Mouse (Mus musculus): Measurements from ENCODE around the gene Fam110a. TPM values are rescaled to one million over a fixed set of nuclear protein-coding genes. Genes with fewer than 3 reads are reported as not detected.
"Not testable (repeated sequence)": the region's sequence is repeated elsewhere in the genome, so short reads cannot be mapped to it uniquely, and the experiment has no call there.

The Fam110a gene
- polyA plus RNA-seq, 1 experiment, result 29.5 TPM

GRCm38 (mm10) chr2:151998505-151998899 is 18.5 kb upstream of the Fam110a start:
- H3K36me3 ChIP-seq (replicated peaks; ENCODE audit: low read length), result no peaks in the 10 kb centered on the region
- TF ChIP-seq GATA1 (IDR thresholded peaks at IDR 0.05; ENCODE audit: borderline replicate concordance, low read length), result no peak
- TF ChIP-seq FLI1 (IDR thresholded peaks at IDR 0.05; ENCODE audit: low read length), result no peak
- peaks cover 48% of the 10 kb centered on the region for H3K4me1 ChIP-seq
- no peaks in the 10 kb centered on the region for H3K9me3 ChIP-seq
- H3K27me3 ChIP-seq (replicated peaks), result peaks cover 71% of the 10 kb centered on the region
- H3K4me3 ChIP-seq (replicated peaks), result no peak overlapping the region

GRCm38 (mm10) chr2:151997776-151998504 is 17.9 kb upstream of the Fam110a start:
- Histone ChIP-seq H3K27me3 (replicated peaks) (peaks cover 74% of the 10 kb centered on the region), H3K4me3 (replicated peaks) (no peak overlapping the region), H3K9me3 (no peaks in the 10 kb centered on the region), H3K36me3 (replicated peaks; ENCODE audit: low read length) (no peaks in the 10 kb centered on the region), H3K4me1 (peaks cover 50% of the 10 kb centered on the region)
- TF ChIP-seq GATA1 (IDR thresholded peaks at IDR 0.05; ENCODE audit: borderline replicate concordance, low read length) (no peak), FLI1 (IDR thresholded peaks at IDR 0.05; ENCODE audit: low read length) (no peak)

- not testable (repeated sequence) for H3K4me3 ChIP-seq (replicated peaks); H3K9me3 ChIP-seq; H3K36me3 ChIP-seq (replicated peaks; ENCODE audit: low read length)
- Histone ChIP-seq H3K4me1 (peaks cover 42% of the 10 kb centered on the region), H3K27me3 (replicated peaks) (peaks cover 73% of the 10 kb centered on the region)
Measured at GRCm38 (mm10) chr2:151997190-151997575, 17.2 kb upstream of the Fam110a start.

GRCm38 (mm10) chr2:151996229-151997189 is 16.5 kb upstream of the Fam110a start, which contains the start of gene Slc52a3:
Gene Slc52a3, plus strand, starts transcription at chr2:151996511.
- H3K36me3 ChIP-seq (replicated peaks; ENCODE audit: low read length), result no peaks in the 10 kb centered on the region
- peak within 1 kb of the TSS; percentile 85 for H3K4me3 ChIP-seq (replicated peaks)
- no peak for TF ChIP-seq FLI1 (IDR thresholded peaks at IDR 0.05; ENCODE audit: low read length)
- no peak for TF ChIP-seq GATA1 (IDR thresholded peaks at IDR 0.05; ENCODE audit: borderline replicate concordance, low read length)
- H3K27me3 ChIP-seq (replicated peaks), result peaks cover 72% of the 10 kb centered on the region
- H3K9me3 ChIP-seq, result no peaks in the 10 kb centered on the region
- peaks cover 40% of the 10 kb centered on the region for H3K4me1 ChIP-seq

DNA sequence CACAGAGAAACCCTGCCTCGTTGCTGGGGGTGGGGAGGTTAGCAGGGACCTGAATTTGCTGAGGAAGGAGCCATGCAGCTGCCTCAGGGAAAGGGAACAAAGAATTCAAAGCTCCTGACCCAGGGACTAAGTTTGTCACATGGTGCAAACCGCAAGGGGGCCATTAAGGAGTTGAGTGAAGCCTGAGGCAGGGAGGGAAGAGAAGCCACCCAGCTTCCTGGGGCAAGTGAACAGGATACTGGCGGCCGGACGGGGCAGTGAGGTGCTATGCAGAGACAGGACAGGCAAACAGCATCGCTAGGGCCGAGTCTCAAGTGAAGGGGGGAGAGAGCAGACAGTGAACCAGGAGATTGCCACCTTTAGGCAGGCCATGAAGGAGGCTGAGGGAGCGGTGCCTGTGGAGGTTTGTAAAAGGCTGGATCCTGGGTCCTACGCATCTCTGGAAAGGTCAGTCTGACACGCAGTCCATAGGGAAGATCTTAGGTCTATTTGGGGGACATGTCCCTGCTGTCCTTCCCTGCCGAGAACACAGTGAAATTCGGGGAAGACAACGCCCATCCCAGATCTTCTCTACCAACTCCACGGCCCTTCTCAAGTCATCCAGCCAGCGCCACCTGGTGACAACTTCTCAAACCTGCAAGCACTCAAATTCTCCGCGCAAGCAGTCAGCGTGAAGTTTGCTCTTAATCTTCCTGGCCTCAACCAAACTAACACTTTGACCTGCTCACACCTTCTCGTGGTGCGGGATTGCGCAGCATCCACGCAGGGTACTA is 14.5 kb upstream of the Fam110a start:
- Histone ChIP-seq H3K9me3 (no peaks in the 10 kb centered on the region), H3K36me3 (replicated peaks; ENCODE audit: low read length) (no peaks in the 10 kb centered on the region), H3K27me3 (replicated peaks) (peaks cover 63% of the 10 kb centered on the region), H3K4me3 (replicated peaks) (peak overlapping the region; percentile 83), H3K4me1 (peaks cover 36% of the 10 kb centered on the region)
- no peak for TF ChIP-seq GATA1 (IDR thresholded peaks at IDR 0.05; ENCODE audit: borderline replicate concordance, low read length)
- TF ChIP-seq FLI1 (IDR thresholded peaks at IDR 0.05; ENCODE audit: low read length), result no peak

DNA sequence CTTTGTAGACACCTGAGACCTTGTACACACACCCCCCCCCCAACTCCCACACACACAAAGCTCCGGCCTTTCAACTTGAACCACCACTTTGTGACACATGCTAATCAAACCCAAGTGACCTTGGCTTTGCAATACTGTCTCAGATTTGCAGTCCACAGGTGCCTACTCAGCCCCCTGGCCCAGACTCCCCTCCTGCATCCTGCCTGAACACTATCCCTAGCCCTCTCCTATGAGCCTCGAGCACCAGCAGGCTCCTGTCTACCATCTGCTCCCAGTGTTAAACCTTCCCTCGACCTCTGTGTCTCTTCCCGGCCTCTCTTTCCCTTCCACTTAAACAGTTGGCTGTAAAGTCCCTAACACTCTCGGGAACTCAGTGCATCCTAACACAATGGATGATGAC is 11.4 kb upstream of the Fam110a start:
- H3K27me3 ChIP-seq (replicated peaks), result peaks cover 65% of the 10 kb centered on the region
- no peaks in the 10 kb centered on the region for H3K9me3 ChIP-seq
- peaks cover 32% of the 10 kb centered on the region for H3K4me1 ChIP-seq
- no peak overlapping the region for H3K4me3 ChIP-seq (replicated peaks)
- TF ChIP-seq GATA1 (IDR thresholded peaks at IDR 0.05; ENCODE audit: borderline replicate concordance, low read length) (no peak), FLI1 (IDR thresholded peaks at IDR 0.05; ENCODE audit: low read length) (no peak)
- no peaks in the 10 kb centered on the region for H3K36me3 ChIP-seq (replicated peaks; ENCODE audit: low read length)

DNA sequence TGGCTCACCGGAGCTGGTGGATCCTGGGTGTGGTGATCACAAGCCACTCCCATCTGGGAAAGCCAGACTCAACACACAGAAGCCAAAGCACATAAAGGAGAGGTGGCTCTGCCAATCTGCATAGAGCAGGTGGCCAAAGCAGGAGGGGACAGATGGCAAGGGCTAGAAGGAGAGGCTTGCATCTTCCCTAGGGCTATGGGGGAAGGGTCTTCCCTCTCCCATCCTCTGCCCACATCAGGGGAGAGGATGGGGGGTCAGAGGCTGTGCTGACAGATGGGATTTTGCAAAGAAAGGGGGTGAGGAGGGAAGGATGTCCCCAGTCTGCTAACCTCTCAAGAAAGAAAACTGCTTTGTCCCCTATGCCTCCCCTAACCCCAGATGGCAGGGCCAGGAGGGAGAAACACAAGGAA is 11.0 kb upstream of the Fam110a start:
- H3K36me3 ChIP-seq (replicated peaks; ENCODE audit: low read length), result no peaks in the 10 kb centered on the region
- no peak for TF ChIP-seq GATA1 (IDR thresholded peaks at IDR 0.05; ENCODE audit: borderline replicate concordance, low read length)
- no peak for TF ChIP-seq FLI1 (IDR thresholded peaks at IDR 0.05; ENCODE audit: low read length)
- H3K27me3 ChIP-seq (replicated peaks), result peaks cover 67% of the 10 kb centered on the region
- H3K4me3 ChIP-seq (replicated peaks), result no peak overlapping the region
- H3K4me1 ChIP-seq, result peaks cover 28% of the 10 kb centered on the region
- H3K9me3 ChIP-seq, result no peaks in the 10 kb centered on the region

GRCm38 (mm10) chr2:151988978-151989377 is 9.0 kb upstream of the Fam110a start:
- Histone ChIP-seq H3K27me3 (replicated peaks) (peaks cover 61% of the 10 kb centered on the region), H3K4me1 (peaks cover 19% of the 10 kb centered on the region), H3K36me3 (replicated peaks; ENCODE audit: low read length) (no peaks in the 10 kb centered on the region), H3K4me3 (replicated peaks) (no peak overlapping the region), H3K9me3 (no peaks in the 10 kb centered on the region)
- TF ChIP-seq GATA1 (IDR thresholded peaks at IDR 0.05; ENCODE audit: borderline replicate concordance, low read length), result no peak
- no peak for TF ChIP-seq FLI1 (IDR thresholded peaks at IDR 0.05; ENCODE audit: low read length)

- Histone ChIP-seq H3K36me3 (replicated peaks; ENCODE audit: low read length) (no peaks in the 10 kb centered on the region), H3K9me3 (no peaks in the 10 kb centered on the region), H3K4me3 (replicated peaks) (no peak overlapping the region), H3K4me1 (peaks cover 13% of the 10 kb centered on the region), H3K27me3 (replicated peaks) (peaks cover 44% of the 10 kb centered on the region)
- TF ChIP-seq GATA1 (IDR thresholded peaks at IDR 0.05; ENCODE audit: borderline replicate concordance, low read length), result no peak
- TF ChIP-seq FLI1 (IDR thresholded peaks at IDR 0.05; ENCODE audit: low read length), result no peak
Measured at GRCm38 (mm10) chr2:151986958-151987357, 6.9 kb upstream of the Fam110a start.

Measured in megakaryocyte, embryonic 14.5 days (primary cell).